Mouse (Mus musculus) embryo, embryonic 10 days (tissue): ENCODE data around the gene Apobec3.
"Not testable (repeated sequence)": the region's sequence is repeated elsewhere in the genome, so short reads cannot be mapped to it uniquely, and the experiment has no call there.

Experiments
- DNase-seq: peaks from one replicate; pipeline ENCODE4 v3.0.0-alpha.2; 2015; ENCODE audit warnings: low spot score

The Apobec3 gene

GRCm38 (mm10) chr15:79895221-79896079, 4.0 kb downstream of the Apobec3 start:
- not testable (repeated sequence) for DNase-seq

- no peak for DNase-seq
These were observed 4.7 kb downstream of the Apobec3 start for GRCm38 (mm10) chr15:79896080-79896725.

GRCm38 (mm10) chr15:79898988-79899387, 7.5 kb downstream of the Apobec3 start:
- no peak for DNase-seq

GRCm38 (mm10) chr15:79899828-79900510, 8.5 kb downstream of the Apobec3 start:
- no peak for DNase-seq

GRCm38 (mm10) chr15:79900751-79901150, 9.3 kb downstream of the Apobec3 start:
- DNase-seq: no peak

- no peak for DNase-seq
These were observed 9.9 kb downstream of the Apobec3 start for GRCm38 (mm10) chr15:79901399-79901798.

GRCm38 (mm10) chr15:79903081-79903480, 11.6 kb downstream of the Apobec3 start:
- not testable (repeated sequence) for DNase-seq

- DNase-seq: no peak
These were observed 12.5 kb downstream of the Apobec3 start for GRCm38 (mm10) chr15:79903963-79904362.

GRCm38 (mm10) chr15:79904678-79905077, 13.2 kb downstream of the Apobec3 start:
- not testable (repeated sequence) for DNase-seq

GRCm38 (mm10) chr15:79905211-79905610, 13.8 kb downstream of the Apobec3 start:
- DNase-seq: peak; percentile 8

- no peak for DNase-seq
These were observed 15.4 kb downstream of the Apobec3 start for GRCm38 (mm10) chr15:79906855-79907254.

GRCm38 (mm10) chr15:79909006-79909405, 17.5 kb downstream of the Apobec3 start:
- not testable (repeated sequence) for DNase-seq

GRCm38 (mm10) chr15:79910812-79911211, 19.4 kb downstream of the Apobec3 start:
- not testable (repeated sequence) for DNase-seq

GRCm38 (mm10) chr15:79911339-79911738, 19.9 kb downstream of the Apobec3 start:
- DNase-seq: no peak

- no peak for DNase-seq
These were observed 22.4 kb downstream of the Apobec3 start for GRCm38 (mm10) chr15:79913761-79914346.

GRCm38 (mm10) chr15:79914357-79914756, 22.9 kb downstream of the Apobec3 start:
- DNase-seq: no peak

GRCm38 (mm10) chr15:79916150-79916549, 24.7 kb downstream of the Apobec3 start:
- DNase-seq: no peak

GRCm38 (mm10) chr15:79917111-79917720, 25.8 kb downstream of the Apobec3 start:
- DNase-seq: no peak

GRCm38 (mm10) chr15:79918485-79918884, 27.0 kb downstream of the Apobec3 start:
- DNase-seq: no peak

GRCm38 (mm10) chr15:79919787-79920186, 28.3 kb downstream of the Apobec3 start:
- no peak for DNase-seq

- DNase-seq: no peak
These were observed 35.5 kb downstream of the Apobec3 start for GRCm38 (mm10) chr15:79926856-79927416.
